Mouse (Mus musculus) layer of hippocampus, postnatal 10 days (tissue): ENCODE data around the gene Fads3. TPM values are rescaled to one million over a fixed set of nuclear protein-coding genes. Genes with fewer than 3 reads are reported as not detected.

ENCODE experiments used
- DNase-seq, 2 experiments: peaks; one replicate each; pipeline ENCODE4 v3.0.0; 2021; ENCODE audit warnings: low spot score in 2 of 2
- total RNA-seq, 2 experiments: library from RNA; stranded (reverse); gene quantifications; 2 replicates each; pipeline ENCODE4 v1.2.3; 2021

Gene Fads3
- total RNA-seq, 2 experiments from 2014 or later = 49.1 to 54.6 TPM

GRCm38 (mm10) chr19:10049533-10049932 is 8.2 kb downstream of the Fads3 start:
- no peak for DNase-seq

DNA sequence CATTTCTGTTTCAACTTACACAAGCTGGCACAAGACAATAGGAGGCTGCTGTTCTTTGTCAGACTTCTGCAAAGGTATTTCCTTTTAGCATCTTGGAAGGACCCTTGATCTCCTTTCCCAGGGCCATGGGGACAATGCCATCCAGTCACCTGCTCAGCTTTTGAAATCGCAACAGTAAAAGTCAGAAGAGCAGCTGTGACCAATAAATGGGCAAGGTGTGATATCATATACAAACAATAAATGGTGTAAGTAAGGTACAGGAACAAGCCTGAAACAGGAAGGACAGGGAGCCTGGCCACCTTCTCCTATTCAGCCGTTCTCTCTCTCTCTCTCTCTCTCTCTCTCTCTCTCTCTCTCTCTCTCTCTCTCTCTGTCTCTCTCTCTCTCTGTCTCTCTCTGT is 9.1 kb downstream of the Fads3 start:
- no peak for DNase-seq

DNA sequence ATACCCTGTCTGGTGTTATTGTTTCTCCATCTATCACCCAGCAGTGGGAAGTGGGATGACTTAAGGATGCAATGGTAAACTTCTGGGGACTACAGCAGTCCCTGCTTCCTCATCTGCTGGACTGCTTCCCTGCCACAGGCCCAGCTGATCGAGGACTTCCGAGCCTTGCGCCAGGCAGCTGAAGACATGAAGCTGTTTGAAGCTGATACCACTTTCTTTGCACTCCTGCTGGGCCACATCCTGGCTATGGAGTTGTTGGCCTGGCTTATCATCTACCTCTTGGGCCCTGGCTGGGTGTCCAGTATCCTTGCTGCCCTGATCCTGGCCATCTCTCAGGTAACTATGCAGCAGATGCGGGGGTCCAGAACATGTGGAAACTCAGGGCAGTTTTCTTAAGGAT is 11.3 kb downstream of the Fads3 start:
- DNase-seq = no peak

- DNase-seq = no peak
These were observed 12.4 kb downstream of the Fads3 start for GRCm38 (mm10) chr19:10053692-10054260.

DNA sequence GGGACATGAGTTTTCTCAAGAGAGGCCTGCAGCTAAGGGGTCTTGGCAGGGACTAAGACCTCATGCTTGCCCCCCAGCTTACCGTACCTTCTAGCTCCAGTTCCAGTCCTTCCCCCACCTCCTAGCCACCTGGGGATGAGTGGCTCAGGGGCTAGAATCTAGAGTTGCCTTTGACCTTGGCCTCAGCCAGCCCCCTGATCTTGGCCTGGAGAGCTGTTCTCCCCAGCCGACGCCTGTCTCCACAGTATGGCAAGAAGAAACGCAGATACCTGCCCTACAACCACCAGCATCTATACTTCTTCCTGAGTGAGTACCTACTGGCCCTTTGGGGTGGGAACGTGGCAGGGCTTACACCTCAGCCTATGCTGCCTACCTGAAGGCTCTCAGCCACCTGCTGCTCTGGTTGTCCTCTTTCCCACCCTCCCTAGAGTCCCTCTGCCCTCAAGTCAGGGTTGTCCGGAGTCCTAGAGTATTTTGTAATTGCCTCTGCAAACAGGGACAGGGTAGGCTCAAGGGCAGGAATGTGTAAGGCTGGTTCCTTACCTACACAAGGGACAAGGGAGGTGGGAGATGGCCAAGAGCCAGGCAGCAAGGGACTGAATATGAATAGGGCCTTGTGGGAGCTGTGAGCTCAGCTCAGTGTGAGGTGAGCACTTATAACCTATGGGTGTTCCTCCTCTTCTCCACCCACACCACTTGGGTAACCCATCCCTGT is 13.1 kb downstream of the Fads3 start:
- DNase-seq = no peak

- no peak for DNase-seq
These were observed 13.9 kb downstream of the Fads3 start for GRCm38 (mm10) chr19:10055261-10055660.

DNA sequence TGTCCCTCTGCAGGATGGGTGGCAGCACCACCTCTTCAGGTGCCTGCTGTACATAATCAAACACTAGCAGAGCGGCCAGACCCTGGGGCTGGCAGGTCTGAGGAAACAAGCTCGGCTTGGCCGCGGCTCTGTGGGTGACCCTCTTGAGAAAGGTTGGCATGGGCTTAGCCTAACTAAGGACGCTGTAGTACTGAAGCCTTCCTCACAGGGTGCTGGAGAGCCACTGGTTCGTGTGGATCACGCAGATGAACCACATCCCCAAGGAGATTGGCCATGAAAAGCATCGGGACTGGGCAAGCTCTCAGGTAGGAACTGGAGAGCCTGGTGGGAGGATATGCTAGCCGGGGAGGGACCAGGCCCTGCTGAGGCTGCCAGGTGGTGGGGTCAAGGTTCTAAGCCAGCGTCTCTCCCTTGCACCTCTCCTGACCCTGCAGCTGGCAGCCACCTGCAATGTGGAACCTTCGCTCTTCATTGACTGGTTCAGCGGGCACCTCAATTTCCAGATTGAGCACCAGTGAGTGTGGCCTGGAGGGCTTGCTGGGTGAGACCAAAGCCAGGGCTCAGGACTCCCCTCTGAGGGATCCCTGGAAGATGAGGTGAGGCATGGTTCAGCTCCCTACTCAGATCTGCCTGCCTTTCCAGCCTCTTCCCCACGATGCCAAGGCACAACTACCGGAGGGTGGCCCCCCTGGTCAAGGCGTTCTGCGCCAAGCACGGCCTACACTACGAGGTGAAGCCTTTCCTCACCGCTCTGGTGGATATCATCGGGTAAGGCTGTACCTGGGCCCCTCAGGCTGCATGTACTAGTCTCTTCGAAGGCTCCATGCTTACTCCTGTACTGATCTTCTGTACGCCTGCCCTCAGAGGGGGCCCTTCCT is 14.7 kb downstream of the Fads3 start:
- no peak for DNase-seq

DNA sequence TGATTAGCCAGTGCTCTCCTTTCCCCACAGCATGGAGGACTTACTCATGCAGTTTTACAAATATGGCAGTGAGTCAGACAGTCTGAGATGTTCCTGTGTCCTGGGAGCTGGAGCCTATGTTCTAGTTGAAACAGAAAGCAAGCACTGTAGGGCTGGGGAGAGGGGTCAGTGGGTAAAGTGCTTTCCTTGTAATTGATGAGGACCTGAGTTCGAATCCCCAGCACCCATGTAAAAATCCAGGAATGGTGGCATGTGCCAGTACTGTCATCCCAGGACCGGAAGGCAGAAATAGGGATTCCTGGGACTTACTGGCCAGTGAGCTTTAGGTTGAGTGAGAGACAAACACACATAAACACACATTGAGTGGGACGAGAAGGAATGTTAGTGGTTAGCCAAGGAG is 15.3 kb downstream of the Fads3 start:
- DNase-seq = no peak

GRCm38 (mm10) chr19:10057486-10058351 is 16.4 kb downstream of the Fads3 start:
- no peak for DNase-seq

GRCm38 (mm10) chr19:10058352-10058825 is 17.0 kb downstream of the Fads3 start:
- no peak for DNase-seq

- no peak for DNase-seq
These were observed 17.6 kb downstream of the Fads3 start for GRCm38 (mm10) chr19:10058876-10059427.

- peak; percentile 52 to 66 for DNase-seq
These were observed 18.7 kb downstream of the Fads3 start for GRCm38 (mm10) chr19:10059911-10060567.

DNA sequence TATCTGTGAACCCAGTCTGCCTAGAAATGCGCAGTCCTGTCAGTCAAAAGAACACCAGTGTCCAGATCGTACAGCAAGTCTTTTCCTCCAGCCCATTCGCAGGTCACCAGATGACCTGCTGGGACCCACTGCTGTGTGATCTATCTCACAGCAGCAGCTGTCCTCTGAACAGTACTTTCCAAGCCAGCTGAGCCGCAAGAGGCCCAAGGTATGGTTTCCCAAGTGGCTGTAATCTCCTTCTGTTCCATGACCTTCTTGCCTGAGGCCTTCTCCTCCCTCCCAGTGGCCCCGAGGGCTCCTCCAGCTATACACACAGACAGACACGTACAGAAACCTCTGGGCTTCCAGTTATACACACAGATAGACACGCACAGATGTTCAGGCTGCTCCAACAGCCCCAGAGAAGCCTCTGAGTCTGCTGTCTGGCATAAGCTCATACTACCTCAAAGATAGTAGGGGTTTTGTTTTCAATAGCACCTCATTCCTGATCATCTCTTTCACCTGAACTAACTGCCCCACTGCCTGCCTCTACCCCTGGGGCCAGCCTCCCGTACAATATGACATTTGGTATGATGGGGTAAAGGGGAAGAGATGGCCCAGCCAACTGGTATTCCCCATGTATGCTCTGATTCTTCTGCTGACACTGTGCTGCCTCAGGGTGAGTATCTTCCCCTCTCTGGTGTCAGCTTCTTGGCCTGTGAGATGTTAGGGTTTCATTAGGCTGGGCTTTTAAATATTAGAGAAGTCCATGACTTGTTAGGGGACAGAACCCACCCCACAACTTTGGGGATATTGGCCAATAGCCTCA is 19.6 kb downstream of the Fads3 start:
- DNase-seq = no peak

DNA sequence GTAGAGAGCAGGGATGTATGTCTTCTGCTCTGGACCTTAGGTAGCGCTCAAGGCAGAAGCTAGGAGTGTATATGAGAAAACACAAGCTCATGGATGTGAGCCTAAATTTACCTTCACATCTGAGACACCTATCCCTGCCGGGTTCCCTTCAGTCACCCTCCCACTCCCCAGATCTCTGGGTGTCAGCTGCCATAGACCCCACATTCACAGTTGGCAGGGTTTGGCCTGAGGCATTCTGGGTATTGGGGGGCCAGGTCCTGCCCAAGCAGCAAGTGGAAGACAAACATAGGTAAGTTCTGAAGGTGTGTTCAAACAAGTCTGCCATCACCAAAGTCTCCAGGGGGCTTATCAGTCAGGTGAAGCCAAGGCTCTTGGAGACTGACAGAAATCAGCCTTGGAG is 20.3 kb downstream of the Fads3 start:
- DNase-seq = no peak

DNA sequence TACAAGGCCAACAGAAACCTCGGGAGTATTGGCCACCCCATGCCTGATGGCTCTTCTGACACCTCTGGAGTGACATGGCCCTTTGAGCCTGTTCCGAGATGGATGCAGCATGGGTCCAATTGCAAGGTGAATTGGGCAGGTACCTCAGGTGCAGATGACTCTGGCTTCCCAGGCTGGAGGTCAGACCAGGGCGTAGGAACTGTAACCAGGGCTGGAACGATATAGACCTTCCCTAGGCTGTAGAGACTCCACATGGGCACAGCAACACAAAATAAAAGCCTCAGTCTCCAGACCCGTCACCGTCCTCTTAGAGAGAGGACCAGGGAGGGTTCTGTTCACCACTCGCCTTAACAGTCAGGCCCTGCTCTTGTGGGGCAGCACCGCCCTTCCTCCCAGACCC is 20.9 kb downstream of the Fads3 start:
- no peak for DNase-seq

- no peak for DNase-seq
These were observed 21.5 kb downstream of the Fads3 start for GRCm38 (mm10) chr19:10062862-10063261.

- no peak for DNase-seq
These were observed 23.0 kb downstream of the Fads3 start for GRCm38 (mm10) chr19:10064173-10065012.

GRCm38 (mm10) chr19:10065465-10066188 is 24.3 kb downstream of the Fads3 start:
- no peak for DNase-seq
